Mouse (Mus musculus): ENCODE measurements around the gene Hpn.
A peak's percentile ranks its signal among the peaks of the same experiment; 100 is the strongest.

The Hpn gene

DNA sequence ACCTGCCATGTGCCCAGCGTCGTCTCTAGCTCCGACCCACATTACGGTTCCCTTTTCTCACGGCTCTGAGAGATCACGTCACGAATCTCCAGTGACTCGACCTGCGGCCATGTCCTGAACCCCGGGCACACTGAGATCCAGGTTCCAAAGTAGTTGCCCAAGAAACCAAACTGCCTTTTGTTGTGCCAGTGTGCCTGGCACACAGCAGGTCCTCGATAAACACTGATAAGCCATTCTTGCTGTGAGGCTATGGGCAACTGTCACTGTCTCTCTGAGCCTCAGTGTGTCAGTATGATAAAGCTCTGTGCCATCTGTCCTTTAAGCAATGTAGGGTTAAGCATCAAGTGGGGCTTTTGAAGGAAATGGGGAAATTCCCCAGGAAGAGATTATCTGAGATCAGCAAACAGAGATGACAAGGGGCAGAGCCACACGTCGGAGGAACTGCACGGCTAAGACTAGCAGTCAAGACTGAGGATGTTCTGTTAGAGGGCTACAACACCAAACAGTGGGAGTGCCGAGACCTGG, 4.2 kb downstream of the Hpn start:
- H3K27me3 ChIP-seq (ENCODE audit: control insufficient read depth, insufficient read depth, low read length, poor library complexity, severe bottlenecking), result no peaks in the 10 kb centered on the region
- no peaks in the 10 kb centered on the region for H3K36me3 ChIP-seq (ENCODE audit: control insufficient read depth, insufficient read depth, low read length, poor library complexity, severe bottlenecking)
- DNase-seq (ENCODE audit: low read depth, low spot score), result peak; percentile 57

DNA sequence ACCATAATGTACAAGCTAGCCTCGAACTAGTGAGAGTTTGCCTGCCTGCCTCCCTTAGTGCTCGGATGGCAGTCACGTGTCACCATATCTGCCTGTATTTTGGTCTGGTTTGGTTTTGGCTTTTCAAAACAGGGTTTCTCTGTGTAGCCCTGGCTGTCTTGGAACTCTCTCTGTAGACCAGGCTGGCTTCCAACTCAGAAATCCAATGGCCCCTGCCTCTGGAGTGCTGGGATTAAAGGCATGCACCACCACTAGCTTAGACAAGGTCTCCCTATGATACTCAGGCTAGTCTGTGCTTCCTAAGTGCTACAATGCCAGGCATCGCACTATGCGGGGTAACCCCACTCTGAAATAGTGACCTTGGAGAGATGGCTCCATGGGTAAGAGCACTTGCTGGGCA, 5.3 kb downstream of the Hpn start:
- Histone ChIP-seq H3K36me3 (ENCODE audit: control insufficient read depth, insufficient read depth, low read length, poor library complexity, severe bottlenecking) (no peaks in the 10 kb centered on the region), H3K27me3 (ENCODE audit: control insufficient read depth, insufficient read depth, low read length, poor library complexity, severe bottlenecking) (no peaks in the 10 kb centered on the region)
- no peak for DNase-seq (ENCODE audit: low read depth, low spot score)

DNA sequence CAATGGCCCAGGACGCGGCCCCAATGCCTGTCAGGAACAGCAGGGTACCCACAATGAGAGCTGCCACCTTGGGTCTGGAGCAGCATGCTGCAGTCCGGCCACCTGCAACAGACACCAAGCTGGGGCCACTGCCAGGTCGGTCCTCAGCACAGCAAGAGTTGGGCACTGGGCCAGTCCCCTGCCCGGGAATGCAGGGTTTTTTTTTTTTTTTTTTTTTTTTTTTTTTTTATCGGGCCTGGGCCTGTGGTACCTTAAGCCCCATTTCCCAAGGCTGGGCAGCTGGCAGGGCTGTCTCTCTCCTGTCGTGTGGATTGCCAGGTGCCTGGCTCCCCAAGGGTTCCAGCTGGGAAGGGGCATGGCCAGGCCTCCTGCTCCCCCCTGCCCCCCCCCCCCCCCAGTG, 6.0 kb downstream of the Hpn start:
- no peaks in the 10 kb centered on the region for H3K36me3 ChIP-seq (ENCODE audit: control insufficient read depth, insufficient read depth, low read length, poor library complexity, severe bottlenecking)
- no peaks in the 10 kb centered on the region for H3K27me3 ChIP-seq (ENCODE audit: control insufficient read depth, insufficient read depth, low read length, poor library complexity, severe bottlenecking)
- DNase-seq (ENCODE audit: low read depth, low spot score), result no peak

DNA sequence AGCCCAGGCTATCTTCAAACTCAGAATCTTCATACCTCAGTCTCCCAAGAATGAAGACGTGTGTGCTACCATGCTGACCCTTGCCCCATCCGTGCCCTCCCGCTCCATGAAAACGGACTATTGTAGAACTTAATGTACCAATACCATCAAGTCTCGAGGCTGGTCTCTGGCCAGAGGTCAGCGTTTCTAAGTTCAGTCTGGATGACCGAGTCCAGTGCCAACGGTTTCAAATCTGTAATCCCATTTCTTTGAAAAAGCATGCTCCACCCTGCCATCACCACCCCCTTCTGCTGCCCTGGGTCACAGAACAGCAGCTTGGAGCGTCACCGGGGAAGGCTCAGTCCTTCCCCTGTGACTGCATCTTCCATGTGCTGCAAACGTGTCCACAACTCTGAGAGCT, 7.3 kb downstream of the Hpn start:
- no peak for DNase-seq (ENCODE audit: low read depth, low spot score)
- Histone ChIP-seq H3K27me3 (ENCODE audit: control insufficient read depth, insufficient read depth, low read length, poor library complexity, severe bottlenecking) (no peaks in the 10 kb centered on the region), H3K36me3 (ENCODE audit: control insufficient read depth, insufficient read depth, low read length, poor library complexity, severe bottlenecking) (no peaks in the 10 kb centered on the region)

DNA sequence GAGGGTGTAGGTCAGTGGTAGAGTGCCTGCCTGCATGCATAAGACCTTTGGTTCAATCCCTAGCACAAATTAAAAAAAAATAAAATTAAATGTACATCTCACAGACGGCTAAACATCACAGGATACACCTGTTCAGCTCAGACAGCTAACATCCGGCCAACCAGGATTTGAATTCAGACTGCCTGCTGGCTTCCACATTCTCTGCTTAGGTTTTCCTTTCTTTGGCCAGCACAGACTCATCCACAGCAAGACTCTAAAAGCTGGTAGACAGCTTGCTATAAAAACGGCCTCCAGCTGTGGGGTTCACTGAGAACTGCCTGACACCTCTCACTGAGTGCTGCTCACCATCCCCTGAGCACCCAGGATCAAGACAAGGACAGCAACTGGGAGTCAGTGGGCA, 8.9 kb downstream of the Hpn start:
- Histone ChIP-seq H3K36me3 (ENCODE audit: control insufficient read depth, insufficient read depth, low read length, poor library complexity, severe bottlenecking) (no peaks in the 10 kb centered on the region), H3K27me3 (ENCODE audit: control insufficient read depth, insufficient read depth, low read length, poor library complexity, severe bottlenecking) (no peaks in the 10 kb centered on the region)
- peak; percentile 28 for DNase-seq (ENCODE audit: low read depth, low spot score)

GRCm38 (mm10) chr7:31105061-31105768, 9.9 kb downstream of the Hpn start:
- no peaks in the 10 kb centered on the region for H3K27me3 ChIP-seq (ENCODE audit: control insufficient read depth, insufficient read depth, low read length, poor library complexity, severe bottlenecking)
- DNase-seq (ENCODE audit: low read depth, low spot score), result peak; percentile 29
- no peaks in the 10 kb centered on the region for H3K36me3 ChIP-seq (ENCODE audit: control insufficient read depth, insufficient read depth, low read length, poor library complexity, severe bottlenecking)

- DNase-seq (ENCODE audit: low read depth, low spot score), result no peak
- Histone ChIP-seq H3K36me3 (ENCODE audit: control insufficient read depth, insufficient read depth, low read length, poor library complexity, severe bottlenecking) (no peaks in the 10 kb centered on the region), H3K27me3 (ENCODE audit: control insufficient read depth, insufficient read depth, low read length, poor library complexity, severe bottlenecking) (no peaks in the 10 kb centered on the region)
Measured at GRCm38 (mm10) chr7:31100786-31101185, 14.3 kb downstream of the Hpn start.

GRCm38 (mm10) chr7:31099612-31099982, 15.5 kb downstream of the Hpn start:
- DNase-seq (ENCODE audit: low read depth, low spot score), result no peak
- H3K36me3 ChIP-seq (ENCODE audit: control insufficient read depth, insufficient read depth, low read length, poor library complexity, severe bottlenecking), result no peaks in the 10 kb centered on the region
- no peaks in the 10 kb centered on the region for H3K27me3 ChIP-seq (ENCODE audit: control insufficient read depth, insufficient read depth, low read length, poor library complexity, severe bottlenecking)

- Histone ChIP-seq H3K27me3 (ENCODE audit: control insufficient read depth, insufficient read depth, low read length, poor library complexity, severe bottlenecking) (no peaks in the 10 kb centered on the region), H3K36me3 (ENCODE audit: control insufficient read depth, insufficient read depth, low read length, poor library complexity, severe bottlenecking) (no peaks in the 10 kb centered on the region)
- no peak for DNase-seq (ENCODE audit: low read depth, low spot score)
Measured at GRCm38 (mm10) chr7:31098697-31099611, 16.1 kb downstream of the Hpn start.

DNA sequence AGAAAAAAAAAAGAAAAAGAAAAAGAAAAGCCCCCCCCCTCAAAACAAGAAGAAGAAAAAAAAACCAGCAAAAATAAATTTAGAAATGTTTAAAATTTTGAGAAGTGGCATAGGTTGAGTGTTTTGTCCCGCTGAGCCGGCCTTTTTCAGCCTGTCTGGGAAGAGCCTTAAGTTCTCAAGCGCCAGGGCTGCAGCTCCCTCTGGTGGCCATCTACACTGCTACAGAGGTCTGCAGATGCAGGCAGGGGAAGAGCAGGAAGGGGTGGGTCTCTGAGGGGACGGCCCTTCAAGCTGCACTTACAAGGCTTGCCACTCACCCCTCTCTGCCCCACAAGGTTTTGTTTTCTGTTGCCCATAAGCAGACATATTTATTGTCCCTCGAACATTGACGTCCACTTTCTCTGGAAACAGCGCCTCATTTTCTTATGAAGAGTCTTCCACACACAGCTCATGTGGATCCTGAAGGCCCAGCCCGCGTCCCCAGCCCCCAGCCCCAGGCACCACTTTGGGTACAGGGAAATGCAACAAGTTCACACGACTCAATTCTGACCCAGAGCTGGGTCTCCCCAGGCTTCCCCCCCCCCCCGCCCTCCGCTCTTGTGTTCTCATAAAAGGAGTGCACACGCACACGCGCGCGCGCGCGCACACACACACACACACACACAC, 17.4 kb downstream of the Hpn start:
- Histone ChIP-seq H3K36me3 (ENCODE audit: control insufficient read depth, insufficient read depth, low read length, poor library complexity, severe bottlenecking) (no peaks in the 10 kb centered on the region), H3K27me3 (ENCODE audit: control insufficient read depth, insufficient read depth, low read length, poor library complexity, severe bottlenecking) (no peaks in the 10 kb centered on the region)
- DNase-seq (ENCODE audit: low read depth, low spot score), result peak; percentile 94

DNA sequence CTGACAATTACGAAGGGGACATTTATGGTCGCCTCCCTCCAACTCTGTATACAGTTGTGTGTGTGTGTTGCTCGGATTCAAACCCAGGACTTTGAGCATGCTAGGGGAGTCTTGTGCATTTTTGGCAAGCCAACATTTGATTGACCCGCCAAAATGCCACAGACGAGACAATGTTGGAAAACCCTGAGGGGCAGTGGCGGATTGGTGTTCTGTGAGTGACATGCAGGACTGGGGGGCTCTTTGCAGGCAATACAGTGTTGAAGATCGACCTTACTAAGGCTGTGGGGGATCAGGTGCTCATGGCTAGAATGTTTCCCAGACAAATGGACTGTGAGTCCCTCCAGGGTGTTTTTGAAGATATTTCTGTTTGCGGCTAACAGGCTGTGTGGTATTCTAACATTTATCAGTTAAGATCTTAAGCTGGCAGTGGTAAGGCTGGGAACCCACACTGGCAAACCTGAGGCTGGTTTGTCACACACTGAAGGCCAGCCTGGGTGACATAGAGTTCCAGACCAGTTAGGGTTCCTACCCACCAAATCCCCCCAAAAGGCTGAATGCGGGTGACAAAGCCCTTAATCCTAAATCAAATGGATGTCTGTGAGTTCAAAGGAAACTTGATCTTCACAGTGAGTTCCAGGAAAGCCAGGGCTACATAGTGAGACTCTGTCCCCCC, 18.1 kb downstream of the Hpn start:
- H3K27me3 ChIP-seq (ENCODE audit: control insufficient read depth, insufficient read depth, low read length, poor library complexity, severe bottlenecking), result no peaks in the 10 kb centered on the region
- DNase-seq (ENCODE audit: low read depth, low spot score), result no peak
- H3K36me3 ChIP-seq (ENCODE audit: control insufficient read depth, insufficient read depth, low read length, poor library complexity, severe bottlenecking), result no peaks in the 10 kb centered on the region

- Histone ChIP-seq H3K36me3 (ENCODE audit: control insufficient read depth, insufficient read depth, low read length, poor library complexity, severe bottlenecking) (no peaks in the 10 kb centered on the region), H3K27me3 (ENCODE audit: control insufficient read depth, insufficient read depth, low read length, poor library complexity, severe bottlenecking) (no peaks in the 10 kb centered on the region)
- peak; percentile 38 for DNase-seq (ENCODE audit: low read depth, low spot score)
Measured at GRCm38 (mm10) chr7:31094774-31095501, 20.2 kb downstream of the Hpn start.

- peak; percentile 80 for DNase-seq (ENCODE audit: low read depth, low spot score)
Measured at GRCm38 (mm10) chr7:31089721-31090120, 25.4 kb downstream of the Hpn start.

GRCm38 (mm10) chr7:31088206-31088605, 26.9 kb downstream of the Hpn start:
- no peak for DNase-seq (ENCODE audit: low read depth, low spot score)
- Histone ChIP-seq H3K36me3 (ENCODE audit: control insufficient read depth, insufficient read depth, low read length, poor library complexity, severe bottlenecking) (no peaks in the 10 kb centered on the region), H3K27me3 (ENCODE audit: control insufficient read depth, insufficient read depth, low read length, poor library complexity, severe bottlenecking) (no peaks in the 10 kb centered on the region)

More at GRCm38 (mm10) chr7:31089721-31090120, 25.4 kb downstream of the Hpn start:
- no peaks in the 10 kb centered on the region for H3K27me3 ChIP-seq (ENCODE audit: control insufficient read depth, insufficient read depth, low read length, poor library complexity, severe bottlenecking)
- H3K36me3 ChIP-seq (ENCODE audit: control insufficient read depth, insufficient read depth, low read length, poor library complexity, severe bottlenecking), result no peaks in the 10 kb centered on the region

Measured in splenic B cell, adult 2 months (primary cell).